Mouse (Mus musculus): Measurements from ENCODE around the gene Gsc.
"Not testable (repeated sequence)": the region's sequence is repeated elsewhere in the genome, so short reads cannot be mapped to it uniquely, and the experiment has no call there.

Gsc gene

DNA sequence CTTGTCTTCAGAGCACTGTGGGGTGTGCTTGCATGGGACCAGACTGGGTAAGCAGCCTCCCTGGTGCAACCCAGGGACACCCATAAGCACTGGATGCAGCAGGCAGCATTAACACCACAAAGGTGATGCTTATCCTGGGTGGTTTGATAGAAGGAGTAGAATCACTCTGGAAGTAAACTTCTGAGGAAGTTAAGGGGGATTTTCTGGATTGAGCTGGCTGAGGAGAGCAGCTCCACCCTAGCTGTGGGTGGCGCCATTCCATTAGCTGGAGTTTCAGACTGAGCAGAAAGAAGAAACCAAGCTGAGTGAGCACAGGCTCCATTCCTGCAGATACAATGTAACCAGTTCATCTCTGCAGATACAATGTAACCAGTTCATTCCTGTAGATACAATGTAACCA, 20.1 kb downstream of the Gsc start:
- no peak for DNase-seq

DNA sequence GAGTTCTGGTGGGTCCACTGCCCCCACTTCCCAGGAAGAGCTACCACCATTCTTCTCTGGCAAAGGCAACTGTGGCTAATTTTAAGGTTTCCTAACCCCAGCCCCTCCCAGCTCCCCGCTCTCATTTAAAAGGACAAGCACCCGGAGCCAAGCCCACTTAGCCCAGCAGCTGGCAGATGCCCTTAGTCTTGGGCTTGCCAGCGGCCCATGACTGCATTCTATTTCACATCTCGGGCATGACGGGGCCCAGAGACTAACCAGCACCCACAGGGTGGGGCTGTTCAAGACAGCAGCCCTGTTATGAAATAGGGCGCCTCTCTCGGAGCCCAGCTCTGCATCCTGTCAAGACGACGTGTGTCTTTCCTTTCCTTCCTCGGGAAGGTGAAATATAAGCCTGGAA, 22.9 kb downstream of the Gsc start:
- DNase-seq, result no peak

DNA sequence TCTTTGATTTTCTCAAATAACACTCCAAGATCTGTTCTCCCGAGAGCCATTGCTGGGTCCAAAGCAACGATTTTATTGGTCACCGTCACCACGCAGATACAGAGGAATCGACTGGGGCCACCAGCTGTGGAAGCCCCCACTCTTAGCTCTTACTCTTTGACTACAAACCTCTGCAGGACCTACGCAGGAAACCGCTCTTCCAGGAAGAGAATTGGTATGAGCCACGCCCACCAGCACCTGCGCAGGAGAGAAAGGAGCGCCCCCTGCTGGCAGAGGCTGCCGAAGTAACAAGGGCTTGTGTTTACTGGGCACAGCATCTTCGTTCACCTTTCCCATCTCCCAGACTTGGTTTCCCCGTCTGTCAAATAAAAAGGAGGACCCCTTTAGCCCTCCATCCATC, 25.0 kb downstream of the Gsc start:
- peak in 1 of 2 experiments; percentile 58 for DNase-seq

DNA sequence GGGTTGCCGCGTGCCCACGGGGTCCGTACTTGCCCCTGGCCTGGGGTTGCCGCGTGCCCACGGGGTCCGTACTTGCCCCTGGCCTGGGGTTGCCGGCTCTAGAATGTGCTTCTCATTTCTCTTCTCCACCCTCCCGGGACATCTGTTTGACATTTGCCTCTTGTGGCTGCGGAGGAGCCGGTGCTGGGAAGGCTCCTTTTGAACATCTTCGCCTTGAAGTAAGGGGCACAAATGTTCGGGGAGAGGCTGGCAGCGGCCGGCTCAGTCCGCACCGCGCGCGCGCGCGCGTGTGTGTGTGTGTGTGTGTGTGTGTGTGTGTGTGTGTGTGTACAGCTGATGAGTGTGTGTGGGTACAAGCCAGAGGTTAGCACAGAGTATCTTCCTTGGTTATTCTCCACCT, 26.1 kb downstream of the Gsc start:
- DNase-seq, result not testable (repeated sequence)

DNA sequence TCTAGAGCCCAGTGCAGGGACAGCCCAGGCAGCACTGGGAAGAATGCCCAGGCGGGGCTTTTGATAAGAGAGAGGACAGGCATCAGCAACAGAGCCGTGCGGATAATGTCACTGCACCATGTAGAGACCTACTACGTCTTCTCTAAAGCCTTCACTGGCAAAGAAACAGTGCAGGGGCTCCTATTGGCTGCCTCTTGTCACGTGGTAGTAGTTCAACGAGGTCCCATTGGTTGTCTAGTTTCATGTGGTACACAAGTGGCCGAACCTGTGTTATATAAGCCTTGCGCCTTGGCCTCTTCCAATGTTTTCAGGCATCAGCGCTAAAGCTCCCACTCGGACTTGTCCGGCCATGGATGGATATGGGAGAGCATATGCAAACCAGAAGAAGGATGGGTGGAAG, 29.4 kb downstream of the Gsc start:
- no peak for DNase-seq

DNA sequence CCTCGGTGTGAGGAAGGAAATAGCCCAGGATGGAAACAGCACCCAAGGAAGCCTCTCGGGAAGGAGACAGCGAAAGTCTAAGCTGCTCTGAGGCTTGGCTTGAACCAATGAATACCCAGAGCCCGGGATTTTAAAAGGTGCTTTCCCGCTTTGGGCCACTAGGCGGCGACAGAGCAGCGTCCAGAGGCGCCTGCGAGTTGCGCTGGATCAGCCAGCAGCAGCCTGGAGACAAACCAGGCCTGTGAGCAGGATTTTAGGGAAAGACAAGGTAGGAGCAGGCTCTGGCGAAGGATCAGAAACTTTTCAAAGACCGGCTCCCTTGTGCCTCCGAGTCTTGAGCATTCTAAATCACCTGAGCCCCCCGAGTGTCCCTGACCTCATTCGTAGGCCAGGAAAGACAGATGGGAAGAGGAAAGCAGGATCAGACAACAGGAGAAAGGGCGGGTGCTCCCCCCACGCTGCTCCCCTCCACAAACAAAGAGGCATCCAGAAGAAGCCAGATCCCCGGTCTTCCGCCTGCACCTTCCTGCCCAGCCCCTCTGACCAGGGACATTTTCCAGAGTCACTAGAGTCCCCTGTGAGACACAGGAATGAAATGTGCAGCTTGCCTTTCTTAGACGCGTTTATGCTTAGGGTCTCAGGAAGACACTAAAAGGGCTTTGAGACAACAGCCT, 32.9 kb downstream of the Gsc start:
- peak; percentile 56 to 87 for DNase-seq

DNA sequence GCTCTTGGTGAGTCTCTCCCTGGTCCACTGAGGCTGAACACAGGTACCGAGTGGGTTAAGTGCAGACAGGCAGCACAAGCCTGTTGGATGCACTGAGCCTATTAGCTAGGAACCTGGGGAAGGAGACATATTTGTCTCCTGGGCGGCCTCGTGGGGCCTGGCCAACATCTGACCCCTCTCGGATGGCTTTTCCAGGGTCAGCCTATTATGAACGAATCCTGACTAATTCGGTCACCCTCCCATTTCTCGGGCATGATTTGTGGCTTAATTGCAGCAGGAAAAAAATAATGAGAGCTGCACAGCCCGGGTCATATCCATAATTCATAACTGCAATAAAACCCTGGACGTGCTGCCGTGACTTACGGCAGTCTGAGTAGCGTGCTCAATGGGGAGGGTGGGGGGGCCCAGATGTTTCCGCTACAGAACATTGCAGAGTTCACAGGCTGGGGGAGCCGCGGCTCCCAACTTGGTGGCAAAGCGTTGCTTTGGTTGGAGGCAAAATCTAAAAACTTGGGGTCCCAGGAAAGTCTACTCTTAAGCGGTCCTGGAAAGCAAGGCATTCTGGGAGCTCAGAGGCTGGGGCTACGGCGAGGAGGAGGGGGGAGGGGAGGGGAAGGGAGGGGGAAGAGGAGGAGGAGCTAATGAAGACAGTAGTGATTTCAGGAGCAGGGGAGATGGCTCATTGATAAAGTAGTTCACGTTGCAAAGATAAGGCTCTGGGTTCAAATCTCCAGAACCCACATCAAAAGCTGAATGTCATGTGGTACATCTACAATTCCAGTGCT, 39.0 kb downstream of the Gsc start:
- DNase-seq, result peak in 1 of 2 experiments; percentile 24

DNA sequence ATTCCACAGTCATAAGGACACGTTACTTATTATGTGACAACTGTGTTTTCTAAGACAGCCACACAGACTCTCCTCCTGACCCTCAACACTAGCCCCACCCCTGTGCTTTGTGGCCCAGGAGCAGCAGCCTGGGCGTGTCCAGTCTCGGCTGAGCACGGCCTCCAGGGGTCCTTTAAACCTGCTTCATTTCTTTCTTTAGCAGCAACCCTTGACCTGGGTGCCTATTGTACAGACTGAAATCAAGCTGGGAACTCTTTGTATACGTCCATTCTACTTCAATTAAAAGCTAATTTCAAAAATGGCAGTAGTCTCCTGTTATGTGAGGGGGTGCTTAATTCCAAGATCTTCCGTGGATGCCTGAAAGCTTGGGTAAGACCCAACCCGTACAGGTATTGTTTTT, 39.9 kb downstream of the Gsc start:
- DNase-seq, result no peak

DNA sequence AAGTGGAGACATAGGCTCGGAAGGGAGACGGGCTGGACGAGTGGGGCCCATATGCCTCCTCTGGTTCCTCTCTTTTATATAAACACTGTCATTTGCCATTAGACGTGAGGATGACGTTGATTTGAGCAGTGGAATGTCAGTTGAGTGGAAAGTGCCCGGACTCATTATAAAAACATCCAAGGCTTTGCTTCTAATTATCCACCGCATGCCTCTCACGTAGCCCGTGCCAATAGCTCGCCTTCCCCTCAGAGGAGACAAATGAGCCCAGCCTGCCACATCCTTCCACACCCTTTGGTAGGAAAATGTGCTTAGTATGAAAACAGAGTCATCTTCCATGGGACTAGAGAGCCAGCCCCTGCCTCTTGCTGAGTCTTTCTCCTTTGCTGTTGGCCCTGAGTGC, 41.8 kb downstream of the Gsc start:
- no peak for DNase-seq

DNA sequence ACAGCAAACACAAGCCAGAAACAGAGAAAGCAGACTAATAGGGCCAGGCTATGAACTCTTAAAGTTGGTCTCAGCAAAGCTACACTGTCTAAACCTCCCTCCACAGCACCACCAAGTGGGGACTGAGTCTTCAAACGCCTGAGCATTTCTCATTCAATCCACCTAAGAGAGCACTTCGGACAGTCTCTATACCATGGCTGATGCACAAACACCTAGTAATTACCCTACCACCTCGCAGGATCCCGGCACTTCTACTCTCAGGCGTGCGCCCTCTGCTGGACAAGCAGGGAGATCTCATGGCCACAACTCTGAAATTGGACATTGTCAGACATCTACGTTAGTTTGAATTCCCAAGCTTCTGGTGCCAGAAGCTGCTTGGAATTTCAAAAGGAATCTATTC, 46.2 kb downstream of the Gsc start:
- DNase-seq, result peak in 1 of 2 experiments; percentile 16

DNA sequence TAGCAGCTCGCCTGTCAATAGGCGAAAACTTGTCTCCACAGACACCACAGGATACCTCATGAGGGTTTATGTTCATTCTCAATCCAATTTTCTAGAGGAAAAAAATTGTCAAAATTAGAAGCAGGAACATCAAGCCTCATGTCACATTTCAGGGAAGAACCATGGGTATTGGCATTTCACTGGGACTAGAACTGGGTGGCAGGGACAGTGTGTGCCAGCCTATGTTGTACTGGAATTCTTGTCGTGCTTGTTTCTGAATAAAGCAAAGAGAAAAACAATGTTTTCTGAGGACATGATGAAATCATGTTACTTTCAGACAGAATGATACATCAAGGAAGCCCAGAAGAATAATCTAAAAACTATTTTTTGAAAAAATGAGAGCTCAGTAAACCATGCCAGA, 47.5 kb downstream of the Gsc start:
- DNase-seq, result no peak

DNA sequence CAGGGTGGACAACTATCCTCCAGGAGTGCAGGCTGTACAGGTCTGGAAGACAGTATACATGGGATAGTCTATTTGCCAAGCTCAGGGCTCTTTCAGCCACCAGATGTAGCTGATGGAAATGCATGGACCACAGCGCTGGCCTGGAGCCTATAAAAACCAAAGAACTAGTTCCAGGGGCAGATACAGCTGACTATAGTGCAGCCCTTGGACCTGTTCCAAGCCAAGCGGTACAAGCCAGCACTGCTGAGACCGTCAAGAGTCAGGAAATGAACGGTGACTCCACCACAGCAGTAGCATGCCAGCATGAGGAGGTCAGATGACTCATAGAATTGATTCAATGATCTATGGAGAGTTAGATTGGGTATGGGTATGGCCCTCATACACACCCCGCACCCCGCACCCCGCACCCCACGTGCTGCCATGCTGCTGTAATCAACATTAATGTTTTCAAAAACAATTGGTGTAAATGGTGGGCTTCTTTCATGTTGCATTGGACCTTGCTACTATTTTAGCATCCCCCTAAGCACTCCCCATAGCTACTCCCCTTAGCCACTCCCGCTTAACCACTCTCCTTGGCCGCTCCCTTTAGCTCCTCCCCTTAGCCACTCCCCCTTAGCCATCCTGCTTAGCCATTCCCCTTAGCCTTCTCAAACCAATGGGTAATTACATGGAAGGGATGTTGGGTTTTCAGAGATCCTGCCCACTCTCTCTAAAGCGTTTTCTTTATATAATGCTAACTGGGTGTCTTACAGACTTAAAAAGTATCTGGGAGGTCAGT, 50.3 kb downstream of the Gsc start:
- peak; percentile 32 to 48 for DNase-seq
